Mouse (Mus musculus): ENCODE measurements around the gene Syna. TPM values are rescaled to one million over a fixed set of nuclear protein-coding genes. Genes with fewer than 3 reads are reported as not detected.

The Syna gene
- polyA plus RNA-seq (2021; fragmentation: Nextera tagmentation): 0.14 and 0.18 TPM in 2 replicates
- long read RNA-seq, experiment 1: 0 reads
- long read RNA-seq, experiment 2: 0 reads

GRCm38 (mm10) chr5:134560071-134560449 is at the start of gene Syna:
Gene Syna, minus strand, starts transcription at chr5:134560171.

GRCm38 (mm10) chr5:134581146-134581545 is 21.2 kb upstream of the Syna start, which contains the start of gene Rfc2:
Gene Rfc2, plus strand, starts transcription at chr5:134581366.

GRCm38 (mm10) chr5:134552110-134552972 is 7.6 kb downstream of the Syna start, which contains the start of gene Clip2:
Gene Clip2, minus strand, starts transcription at chr5:134552434.

Other genes starting within 250 kb of the Syna start
- 41.8 and 89.0 TPM in 2 replicates for gene Gtf2i, start 245.4 kb downstream of the Syna start, polyA plus RNA-seq (2021; fragmentation: Nextera tagmentation)
- gene Gtf2ird1, start 103.5 kb downstream of the Syna start, polyA plus RNA-seq (2021; fragmentation: Nextera tagmentation): 9.9 and 12.2 TPM in 2 replicates
- gene Clip2, start 7.7 kb downstream of the Syna start, polyA plus RNA-seq (2021; fragmentation: Nextera tagmentation): 4.8 and 8.1 TPM in 2 replicates
- gene Rfc2, start 21.2 kb upstream of the Syna start, polyA plus RNA-seq (2021; fragmentation: Nextera tagmentation): 75.8 and 100 TPM in 2 replicates
- 2.6 and 3.9 TPM in 2 replicates for gene Lat2, start 54.9 kb upstream of the Syna start, polyA plus RNA-seq (2021; fragmentation: Nextera tagmentation)
- gene Eif4h, start 79.3 kb upstream of the Syna start, polyA plus RNA-seq (2021; fragmentation: Nextera tagmentation): 294 and 336 TPM in 2 replicates
- 2.4 and 20.3 TPM in 2 replicates for gene Limk1, start 128.4 kb upstream of the Syna start, polyA plus RNA-seq (2021; fragmentation: Nextera tagmentation)
- 0.22 and 0.41 TPM in 2 replicates for gene Eln, start 187.2 kb upstream of the Syna start, polyA plus RNA-seq (2021; fragmentation: Nextera tagmentation)